Mouse (Mus musculus) small intestine, adult 2 months (tissue): ENCODE results near the gene Eif3d.

ENCODE experiments used
- CTCF ChIP-seq: fragments of 200-500 bp; IDR thresholded peaks from 2 replicates; pipeline ENCODE4 v1.5.1; 2012; ENCODE audit warnings: low read depth, mild to moderate bottlenecking, control low read depth, inconsistent platforms, low read length, moderate library complexity, mixed read lengths; ENCODE audit not compliant: insufficient replicate concordance, insufficient read length; ENCODE audit errors: extremely low read depth
- POLR2A ChIP-seq: fragments of 200-500 bp; IDR thresholded peaks from 2 replicates; pipeline ENCODE4 v1.6.1; 2012; ENCODE audit warnings: low read depth, mild to moderate bottlenecking, control low read depth, inconsistent platforms, low read length, moderate library complexity

DNA sequence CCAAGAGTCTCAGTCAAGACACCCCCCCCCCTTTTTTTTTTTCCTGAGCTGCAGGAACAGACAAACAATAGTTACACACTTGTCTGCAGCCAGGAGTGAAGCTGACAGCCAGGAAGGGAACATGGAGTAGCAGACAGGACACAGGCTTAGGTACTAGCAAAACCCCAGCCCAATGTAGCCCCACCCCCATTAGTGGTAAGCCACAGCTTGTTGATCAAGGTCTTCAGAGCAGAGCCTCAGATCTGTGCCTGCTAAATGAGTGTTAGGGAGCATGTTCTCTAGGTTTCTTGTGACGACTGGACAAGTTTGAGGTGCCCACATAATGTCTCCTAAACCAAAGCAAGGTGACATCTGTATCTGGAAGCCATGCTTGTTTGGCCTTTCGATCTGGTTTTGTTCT lies 16.3 kb downstream of the Eif3d start:
- TF ChIP-seq CTCF (no peak), POLR2A (no peak)
